Mouse (Mus musculus): ENCODE results near the gene Ercc8. TPM values are rescaled to one million over a fixed set of nuclear protein-coding genes. Genes with fewer than 3 reads are reported as not detected.

Gene Ercc8
- polyA plus RNA-seq, 1 experiment, result 24.3 TPM

DNA sequence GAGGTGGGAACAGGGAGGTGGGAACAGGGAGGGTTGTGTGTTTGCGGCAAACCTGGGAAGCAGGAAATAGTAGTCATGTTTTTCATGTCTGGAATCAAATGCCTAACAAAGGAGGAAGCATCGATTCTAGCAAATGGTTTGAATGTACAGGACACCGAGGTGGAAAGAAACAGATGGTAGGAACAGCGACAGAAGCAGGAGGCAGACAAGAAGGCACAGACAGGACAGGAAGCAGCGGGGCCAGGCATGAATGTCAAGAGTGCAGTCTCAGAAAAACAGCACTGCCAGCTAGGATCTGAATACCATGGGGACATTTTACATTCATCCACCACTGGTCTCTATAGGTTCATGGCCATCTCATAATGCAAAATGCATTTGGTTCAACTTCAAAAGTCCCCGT is 36.9 kb downstream of the Ercc8 start:
- TF ChIP-seq POLR2A (IDR thresholded peaks at IDR 0.05; ENCODE audit: borderline replicate concordance, extremely low read depth, insufficient read depth, insufficient read length, poor library complexity, severe bottlenecking), result no peak
- DNase-seq (ENCODE audit: low read depth), result no peak

DNA sequence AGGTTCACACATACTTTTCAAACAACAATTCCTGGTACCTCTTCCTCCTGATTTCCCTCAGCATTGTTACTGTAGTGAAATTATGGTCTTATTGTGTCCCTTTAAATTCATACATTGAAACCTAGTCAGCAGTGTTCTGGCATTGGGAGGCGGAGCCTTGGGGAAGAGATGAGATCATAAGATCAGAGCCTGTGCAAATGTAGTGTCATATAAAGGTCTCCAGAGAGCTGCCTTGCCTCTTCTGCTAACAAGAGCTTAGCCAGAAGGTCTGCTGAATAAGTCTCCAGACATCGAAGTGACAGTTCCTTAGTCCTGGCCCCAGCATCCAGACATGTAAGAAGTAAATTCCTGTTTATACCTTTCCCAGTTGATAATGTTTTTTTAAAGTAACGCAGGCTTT is 46.3 kb downstream of the Ercc8 start:
- DNase-seq (ENCODE audit: low read depth), result no peak

GRCm38 (mm10) chr13:108207447-108207846 is 48.9 kb downstream of the Ercc8 start:
- DNase-seq (ENCODE audit: low read depth), result no peak
- no peak for TF ChIP-seq CTCF (IDR thresholded peaks at IDR 0.05; ENCODE audit: borderline replicate concordance, extremely low read depth, insufficient read depth, insufficient read length)
- no peak for TF ChIP-seq POLR2A (IDR thresholded peaks at IDR 0.05; ENCODE audit: borderline replicate concordance, extremely low read depth, insufficient read depth, insufficient read length, poor library complexity, severe bottlenecking)

More for the DNA sequence above, 46.3 kb downstream of the Ercc8 start:
- TF ChIP-seq POLR2A (IDR thresholded peaks at IDR 0.05; ENCODE audit: borderline replicate concordance, extremely low read depth, insufficient read depth, insufficient read length, poor library complexity, severe bottlenecking), result no peak
- TF ChIP-seq CTCF (IDR thresholded peaks at IDR 0.05; ENCODE audit: borderline replicate concordance, extremely low read depth, insufficient read depth, insufficient read length), result no peak

DNA sequence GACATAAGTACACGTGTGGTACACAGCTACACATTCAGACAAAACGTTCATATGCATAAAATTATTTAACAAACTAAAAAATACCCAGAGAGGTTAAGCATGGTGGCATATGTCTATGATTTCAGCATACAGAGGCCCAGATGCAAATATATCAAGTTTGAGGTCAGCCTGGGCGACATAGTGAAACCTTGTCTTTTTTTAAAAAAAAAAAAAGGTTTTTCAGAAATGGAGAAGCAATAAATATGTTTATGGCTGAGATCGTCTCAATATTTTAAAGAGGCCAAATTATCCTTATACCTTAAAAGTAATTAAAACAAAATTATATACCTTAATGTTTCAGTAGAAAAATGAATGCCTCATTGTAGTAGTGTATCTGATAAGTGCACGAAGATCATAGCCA is 49.6 kb downstream of the Ercc8 start:
- TF ChIP-seq CTCF (IDR thresholded peaks at IDR 0.05; ENCODE audit: borderline replicate concordance, extremely low read depth, insufficient read depth, insufficient read length) (no peak), POLR2A (IDR thresholded peaks at IDR 0.05; ENCODE audit: borderline replicate concordance, extremely low read depth, insufficient read depth, insufficient read length, poor library complexity, severe bottlenecking) (no peak)
- no peak for DNase-seq (ENCODE audit: low read depth)

DNA sequence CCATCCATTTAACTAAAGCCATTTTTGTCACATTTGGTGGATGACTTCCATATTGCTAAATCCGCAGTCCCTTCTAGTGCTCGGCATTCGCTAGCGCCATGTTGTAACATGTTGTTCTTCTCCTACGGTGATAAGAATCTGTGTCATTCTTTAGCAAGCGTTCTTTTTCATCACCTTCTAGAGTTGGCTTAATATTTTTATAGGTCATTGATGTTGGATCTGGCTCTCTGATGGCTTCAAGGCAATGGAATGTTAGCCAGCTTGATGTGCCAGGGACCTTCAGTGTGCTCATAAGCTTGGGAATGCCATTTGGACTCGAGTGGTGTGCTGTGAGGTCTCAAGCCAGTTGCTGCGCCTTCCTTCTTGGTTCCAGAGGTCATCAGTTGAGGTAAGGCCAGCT is 52.4 kb downstream of the Ercc8 start:
- DNase-seq (ENCODE audit: low read depth), result no peak

GRCm38 (mm10) chr13:108212397-108213018 is 54.0 kb downstream of the Ercc8 start:
- no peak for TF ChIP-seq POLR2A (IDR thresholded peaks at IDR 0.05; ENCODE audit: borderline replicate concordance, extremely low read depth, insufficient read depth, insufficient read length, poor library complexity, severe bottlenecking)
- no peak for TF ChIP-seq CTCF (IDR thresholded peaks at IDR 0.05; ENCODE audit: borderline replicate concordance, extremely low read depth, insufficient read depth, insufficient read length)
- DNase-seq (ENCODE audit: low read depth), result no peak

More for the DNA sequence above, 52.4 kb downstream of the Ercc8 start:
- TF ChIP-seq POLR2A (IDR thresholded peaks at IDR 0.05; ENCODE audit: borderline replicate concordance, extremely low read depth, insufficient read depth, insufficient read length, poor library complexity, severe bottlenecking), result no peak
- no peak for TF ChIP-seq CTCF (IDR thresholded peaks at IDR 0.05; ENCODE audit: borderline replicate concordance, extremely low read depth, insufficient read depth, insufficient read length)

- no peak for TF ChIP-seq POLR2A (IDR thresholded peaks at IDR 0.05; ENCODE audit: borderline replicate concordance, extremely low read depth, insufficient read depth, insufficient read length, poor library complexity, severe bottlenecking)
- TF ChIP-seq CTCF (IDR thresholded peaks at IDR 0.05; ENCODE audit: borderline replicate concordance, extremely low read depth, insufficient read depth, insufficient read length), result peak; percentile 38
- peak; percentile 74 for DNase-seq (ENCODE audit: low read depth)
Observed at GRCm38 (mm10) chr13:108214081-108214484, 55.6 kb downstream of the Ercc8 start, which contains the start of gene Elovl7. Elovl7 (plus strand) TSS chr13:108214404.

GRCm38 (mm10) chr13:108214485-108215107 is 56.1 kb downstream of the Ercc8 start:
- TF ChIP-seq POLR2A (IDR thresholded peaks at IDR 0.05; ENCODE audit: borderline replicate concordance, extremely low read depth, insufficient read depth, insufficient read length, poor library complexity, severe bottlenecking), result no peak
- no peak for TF ChIP-seq CTCF (IDR thresholded peaks at IDR 0.05; ENCODE audit: borderline replicate concordance, extremely low read depth, insufficient read depth, insufficient read length)
- DNase-seq (ENCODE audit: low read depth), result peak; percentile 27

GRCm38 (mm10) chr13:108215231-108215780 is 56.8 kb downstream of the Ercc8 start:
- no peak for TF ChIP-seq POLR2A (IDR thresholded peaks at IDR 0.05; ENCODE audit: borderline replicate concordance, extremely low read depth, insufficient read depth, insufficient read length, poor library complexity, severe bottlenecking)
- TF ChIP-seq CTCF (IDR thresholded peaks at IDR 0.05; ENCODE audit: borderline replicate concordance, extremely low read depth, insufficient read depth, insufficient read length), result no peak
- DNase-seq (ENCODE audit: low read depth), result peak; percentile 41

- TF ChIP-seq POLR2A (IDR thresholded peaks at IDR 0.05; ENCODE audit: borderline replicate concordance, extremely low read depth, insufficient read depth, insufficient read length, poor library complexity, severe bottlenecking), result no peak
- no peak for TF ChIP-seq CTCF (IDR thresholded peaks at IDR 0.05; ENCODE audit: borderline replicate concordance, extremely low read depth, insufficient read depth, insufficient read length)
- DNase-seq (ENCODE audit: low read depth), result no peak
Observed at GRCm38 (mm10) chr13:108219773-108220172, 61.2 kb downstream of the Ercc8 start.

DNA sequence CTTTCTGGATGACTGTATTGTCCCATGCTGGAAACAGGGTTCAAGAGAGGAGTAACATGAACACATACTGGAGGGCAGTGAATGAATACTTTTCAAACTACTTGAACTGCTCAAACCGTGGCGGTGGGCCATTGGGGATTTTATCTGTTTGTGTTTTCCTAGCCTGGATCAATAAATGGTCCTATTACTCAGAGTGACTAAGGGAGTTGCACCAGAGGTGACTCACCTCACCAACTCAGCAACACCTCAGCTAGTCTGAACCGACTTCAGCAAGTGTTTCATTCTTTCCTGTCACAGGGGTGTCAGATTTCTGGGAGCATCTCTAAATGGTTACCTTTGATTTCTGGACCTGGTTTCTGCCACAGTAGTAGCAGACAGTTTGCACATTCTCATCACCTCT is 70.7 kb downstream of the Ercc8 start:
- DNase-seq (ENCODE audit: low read depth), result no peak
- TF ChIP-seq POLR2A (IDR thresholded peaks at IDR 0.05; ENCODE audit: borderline replicate concordance, extremely low read depth, insufficient read depth, insufficient read length, poor library complexity, severe bottlenecking) (no peak), CTCF (IDR thresholded peaks at IDR 0.05; ENCODE audit: borderline replicate concordance, extremely low read depth, insufficient read depth, insufficient read length) (no peak)

Data from brain, embryonic 14.5 days (tissue).